Mouse (Mus musculus): ENCODE measurements around the gene Iqgap2.

DNA sequence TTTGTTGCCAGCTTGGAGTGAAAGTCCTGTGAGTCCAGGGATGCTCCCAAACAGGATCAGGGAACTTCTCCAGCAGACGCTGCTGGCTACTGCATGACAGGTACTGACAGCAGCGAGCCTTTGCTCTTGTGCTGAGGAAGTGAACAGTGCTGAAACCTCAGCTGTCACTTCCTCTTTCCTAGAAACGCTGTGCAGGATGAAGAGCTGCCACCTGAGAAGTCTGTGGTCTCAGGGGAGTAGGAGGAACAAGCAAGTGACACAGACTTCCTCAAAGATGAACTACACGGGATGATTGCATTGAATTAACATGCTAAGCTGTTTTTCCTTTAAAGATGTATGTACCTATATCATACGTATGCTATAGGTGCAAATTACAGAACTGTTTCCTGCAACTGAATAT is 206.0 kb downstream of the Iqgap2 start:
- no peak for TF ChIP-seq CTCF (IDR thresholded peaks at IDR 0.05; ENCODE audit: low read depth)
- TF ChIP-seq EP300 (IDR thresholded peaks at IDR 0.05; ENCODE audit: low read depth), result no peak

All from heart, postnatal 0 days (tissue).